Mouse (Mus musculus) regulatory T cell (primary cell): ENCODE measurements around the gene Adh4.
"Not testable (repeated sequence)": the region's sequence is repeated elsewhere in the genome, so short reads cannot be mapped to it uniquely, and the experiment has no call there.

ENCODE experiments used
- in situ Hi-C: fragments of 300-600 bp; cut with MboI, MseI; formaldehyde crosslinking; loops from one replicate; pipeline ENCODE4 v1.15.1; 2025; ENCODE audit warnings: high pct_unique_total_duplicates

The Adh4 gene

GRCm38 (mm10) chr3:138415121-138415690, at the start of gene Adh4:
Gene Adh4, plus strand, starts transcription at chr3:138415466.
- in situ Hi-C loops: no loop called here

- in situ Hi-C loops: no loop called here
These were observed 49.1 kb upstream of the Adh4 start for GRCm38 (mm10) chr3:138366181-138366580.

- in situ Hi-C loops: no loop called here
These were observed 45.7 kb upstream of the Adh4 start for GRCm38 (mm10) chr3:138369546-138369945.

- in situ Hi-C loops: not testable (repeated sequence)
These were observed 45.0 kb upstream of the Adh4 start for GRCm38 (mm10) chr3:138370289-138370688.

GRCm38 (mm10) chr3:138373920-138374319, 41.3 kb upstream of the Adh4 start:
- in situ Hi-C loops: no loop called here

GRCm38 (mm10) chr3:138375148-138375547, 40.1 kb upstream of the Adh4 start:
- in situ Hi-C loops: no loop called here

GRCm38 (mm10) chr3:138381133-138381532, 34.1 kb upstream of the Adh4 start:
- in situ Hi-C loops: no loop called here

- in situ Hi-C loops: no loop called here
These were observed 28.1 kb upstream of the Adh4 start for GRCm38 (mm10) chr3:138387155-138387554.

GRCm38 (mm10) chr3:138404872-138405271, 10.4 kb upstream of the Adh4 start:
- in situ Hi-C loops: no loop called here

- in situ Hi-C loops: no loop called here
These were observed 9.9 kb upstream of the Adh4 start for GRCm38 (mm10) chr3:138405341-138405740.

- in situ Hi-C loops: no loop called here
These were observed 9.4 kb upstream of the Adh4 start for GRCm38 (mm10) chr3:138405840-138406239.

- in situ Hi-C loops: no loop called here
These were observed 7.3 kb upstream of the Adh4 start for GRCm38 (mm10) chr3:138407920-138408319.

- in situ Hi-C loops: no loop called here
These were observed 5.7 kb upstream of the Adh4 start for GRCm38 (mm10) chr3:138409585-138409984.

GRCm38 (mm10) chr3:138410211-138410610, 5.1 kb upstream of the Adh4 start:
- in situ Hi-C loops: loop anchor here (5.0 kb wide), 1 partner anchor 73 kb away; no protein-coding TSS in a partner anchor

- in situ Hi-C loops: no loop called here
These were observed 4.1 kb downstream of the Adh4 start for GRCm38 (mm10) chr3:138419369-138419768.

- in situ Hi-C loops: loop anchor here (5.0 to 10.0 kb wide), 2 partner anchors 72 to 1746 kb away; partner anchors contain the start of gene Ppp3ca
These were observed 5.1 kb downstream of the Adh4 start for GRCm38 (mm10) chr3:138420385-138420784.

GRCm38 (mm10) chr3:138423664-138424063, 8.4 kb downstream of the Adh4 start:
- in situ Hi-C loops: loop anchor here (5.0 to 10.0 kb wide), 2 partner anchors 69 to 1749 kb away; partner anchors contain the start of gene Ppp3ca

- in situ Hi-C loops: loop anchor here (5.0 to 10.0 kb wide), 2 partner anchors 68 to 1749 kb away; partner anchors contain the start of gene Ppp3ca
These were observed 9.0 kb downstream of the Adh4 start for GRCm38 (mm10) chr3:138424247-138424646.

- in situ Hi-C loops: loop anchor here (10.0 kb wide), 1 partner anchor 436 kb away; no protein-coding TSS in a partner anchor
These were observed 15.2 kb downstream of the Adh4 start for GRCm38 (mm10) chr3:138430360-138430976.

GRCm38 (mm10) chr3:138431835-138432234, 16.6 kb downstream of the Adh4 start:
- in situ Hi-C loops: loop anchor here (10.0 kb wide), 1 partner anchor 437 kb away; no protein-coding TSS in a partner anchor

- in situ Hi-C loops: loop anchor here (5.0 to 10.0 kb wide), 2 partner anchors 216 to 444 kb away; no protein-coding TSS in a partner anchor
These were observed 23.4 kb downstream of the Adh4 start for GRCm38 (mm10) chr3:138438716-138439115.

- in situ Hi-C loops: loop anchor here (5.0 kb wide), 2 partner anchors 85 to 580 kb away; partner anchors contain the start of genes Eif4e and H2afz
These were observed 26.9 kb downstream of the Adh4 start for GRCm38 (mm10) chr3:138442203-138442602.
